Mouse (Mus musculus) activated CD4-positive, CD25-positive, alpha-beta regulatory T cell, adult 4 months (primary cell): ENCODE data around the gene Fancd2. TPM values are rescaled to one million over a fixed set of nuclear protein-coding genes. Genes with fewer than 3 reads are reported as not detected.

Experiments
- ATAC-seq: one replicate; pipeline ENCODE4 v1.8.0; 2017
- polyA plus RNA-seq, 2 experiments: library from polyadenylated mRNA; unstranded; fragments of 100-300 nt; shearing (Covaris generic); gene quantifications; one replicate each; pipeline ENCODE4 v1.2.1; 2017

The Fancd2 gene
- polyA plus RNA-seq: 1 to 10 TPM; 4.4 to 7.2 TPM

DNA sequence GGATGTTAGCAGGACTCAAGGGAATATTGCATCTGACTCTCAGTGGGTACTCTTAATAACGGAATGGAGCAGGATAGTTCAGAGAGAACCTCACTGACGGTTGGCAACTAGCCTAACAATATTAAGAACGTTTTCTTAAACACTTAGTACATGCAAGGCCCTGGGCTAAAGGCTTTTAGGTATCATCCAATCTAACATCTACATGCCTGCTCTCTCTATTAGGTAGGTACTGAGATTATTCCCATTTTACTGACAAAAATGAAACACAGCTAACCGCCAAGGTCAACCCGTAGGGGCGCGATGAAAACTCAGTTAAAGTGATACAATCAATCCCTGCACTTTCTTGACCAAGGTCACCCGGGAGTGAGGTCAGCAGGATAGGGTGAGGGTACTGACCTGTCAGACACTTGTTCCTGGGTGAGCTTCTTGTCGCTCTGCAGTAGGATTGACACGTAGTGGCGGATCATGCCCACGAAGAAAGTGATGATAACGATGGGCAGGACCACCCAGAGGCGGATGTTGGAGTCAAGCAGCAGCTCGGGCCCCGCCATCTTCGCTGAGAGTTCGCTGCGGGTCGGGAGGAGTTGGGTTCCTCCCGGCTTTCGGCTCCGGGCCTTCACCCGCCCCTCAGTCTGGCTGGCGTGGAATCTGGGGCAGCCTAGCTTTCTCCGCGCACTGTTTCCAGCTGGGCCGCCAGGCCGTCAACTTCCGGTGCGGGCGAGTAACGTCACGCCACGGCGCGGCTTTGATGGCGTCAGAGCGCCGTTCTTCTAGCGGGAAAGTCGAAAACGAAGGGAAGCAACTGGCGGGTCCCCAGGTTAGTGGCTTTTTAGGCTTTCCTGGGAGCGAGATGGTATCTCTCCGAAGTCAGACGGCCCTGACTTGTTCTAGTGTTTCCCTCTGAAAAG, at the start of gene Fancd2, which contains the start of gene Emc3:
TSS of gene Fancd2 (plus strand) at position 751 of the 908 bp plus-strand sequence.
TSS of gene Emc3 (minus strand) at position 721 of the 908 bp plus-strand sequence.
- ATAC-seq: peak; percentile 87

DNA sequence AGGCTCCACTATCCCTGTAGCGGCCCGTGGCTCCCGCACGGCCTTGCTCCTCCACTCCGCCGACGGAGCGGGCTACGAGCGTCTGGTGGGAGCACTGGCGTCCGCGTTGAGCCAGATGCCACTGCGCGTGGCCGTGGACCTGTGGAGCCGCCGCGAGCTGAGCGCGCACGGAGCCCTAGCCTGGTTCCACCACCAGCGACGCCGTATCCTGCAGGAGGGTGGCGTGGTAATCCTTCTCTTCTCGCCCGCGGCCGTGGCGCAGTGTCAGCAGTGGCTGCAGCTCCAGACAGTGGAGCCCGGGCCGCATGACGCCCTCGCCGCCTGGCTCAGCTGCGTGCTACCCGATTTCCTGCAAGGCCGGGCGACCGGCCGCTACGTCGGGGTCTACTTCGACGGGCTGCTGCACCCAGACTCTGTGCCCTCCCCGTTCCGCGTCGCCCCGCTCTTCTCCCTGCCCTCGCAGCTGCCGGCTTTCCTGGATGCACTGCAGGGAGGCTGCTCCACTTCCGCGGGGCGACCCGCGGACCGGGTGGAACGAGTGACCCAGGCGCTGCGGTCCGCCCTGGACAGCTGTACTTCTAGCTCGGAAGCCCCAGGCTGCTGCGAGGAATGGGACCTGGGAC, 48.9 kb upstream of the Fancd2 start:
- peak; percentile 42 for ATAC-seq

DNA sequence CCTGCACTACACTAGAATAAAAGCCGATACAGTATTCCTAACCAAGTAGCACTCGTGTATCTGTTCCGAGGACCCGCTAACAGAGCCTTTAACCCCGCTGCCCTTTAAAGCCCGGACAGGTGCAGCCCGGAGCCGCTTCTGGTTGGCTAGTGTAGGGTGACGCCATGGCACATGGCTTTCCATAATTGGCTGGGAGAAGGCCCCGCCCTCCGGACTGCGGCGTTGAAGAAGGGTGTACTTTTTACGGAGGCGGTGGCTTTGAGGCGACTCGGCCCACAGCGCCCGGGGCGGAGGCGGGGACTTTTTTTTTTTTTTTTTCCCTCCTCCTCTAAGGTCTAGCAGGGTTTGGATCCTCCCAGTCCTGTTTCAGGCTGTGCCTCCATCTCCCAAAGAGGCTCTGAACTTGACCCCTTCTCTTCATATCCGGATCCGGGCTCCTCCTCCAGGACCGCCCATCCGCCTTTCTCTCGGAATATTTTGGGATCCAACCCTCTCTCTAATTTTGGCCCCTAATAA, 48.3 kb upstream of the Fancd2 start, which contains the start of gene Creld1:
TSS of gene Creld1 (plus strand) at position 198 of the 516 bp plus-strand sequence.
- peak; percentile 97 for ATAC-seq

GRCm38 (mm10) chr6:113483729-113484128, 47.8 kb upstream of the Fancd2 start:
- no peak for ATAC-seq

DNA sequence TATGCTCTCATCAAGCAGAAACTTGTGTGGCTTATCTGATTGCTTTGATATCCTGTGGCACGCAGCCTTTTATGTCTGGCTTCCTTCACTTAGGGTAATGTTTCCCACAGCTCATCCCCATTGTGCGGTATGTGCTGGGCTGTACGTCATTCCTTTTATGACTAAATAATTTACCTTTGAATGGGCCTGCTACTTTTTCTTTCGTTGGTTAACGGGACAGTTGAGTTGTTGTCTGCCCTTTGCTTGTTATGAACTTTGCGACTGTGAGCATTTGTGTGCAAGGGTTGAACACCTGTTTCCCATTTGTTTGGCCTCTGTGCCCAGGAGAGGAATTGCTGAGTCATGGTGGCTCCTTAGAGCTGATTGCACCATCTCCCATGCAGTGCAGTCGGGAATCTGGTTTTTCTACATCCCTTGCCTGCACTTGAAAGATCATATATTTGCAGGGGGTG, 44.3 kb upstream of the Fancd2 start:
- no peak for ATAC-seq

GRCm38 (mm10) chr6:113489410-113489809, 42.1 kb upstream of the Fancd2 start:
- ATAC-seq: no peak

DNA sequence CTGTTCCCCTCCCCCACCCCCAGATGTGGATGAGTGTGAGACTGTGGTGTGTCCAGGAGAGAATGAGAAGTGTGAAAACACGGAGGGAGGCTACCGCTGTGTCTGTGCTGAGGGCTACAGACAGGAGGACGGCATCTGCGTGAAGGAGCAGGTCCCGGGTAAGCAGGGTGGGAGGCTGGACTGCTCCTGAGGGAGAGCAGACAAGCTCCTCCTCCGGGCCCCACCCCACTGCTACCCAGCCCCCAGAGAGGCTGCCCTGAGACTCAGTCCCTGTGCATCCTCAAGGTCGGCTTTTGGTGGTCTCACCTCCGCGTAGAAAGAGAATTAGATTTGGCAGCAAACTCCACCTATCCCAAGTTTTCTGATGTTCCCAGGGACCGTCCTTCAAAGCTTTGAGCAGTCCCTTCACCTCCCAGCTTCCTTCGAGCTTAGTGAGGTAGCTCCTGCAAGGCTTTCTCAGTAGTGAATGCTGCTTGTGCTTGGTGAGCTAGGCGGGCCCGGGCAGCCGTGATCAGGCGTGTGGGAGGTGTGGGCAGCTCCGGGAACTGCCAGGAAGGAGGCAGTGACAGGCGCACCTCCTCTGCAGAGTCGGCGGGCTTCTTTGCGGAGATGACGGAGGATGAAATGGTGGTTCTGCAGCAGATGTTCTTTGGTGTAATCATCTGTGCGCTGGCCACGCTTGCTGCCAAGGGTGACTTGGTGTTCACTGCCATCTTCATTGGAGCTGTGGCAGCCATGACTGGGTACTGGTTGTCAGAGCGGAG, 39.2 kb upstream of the Fancd2 start:
- no peak for ATAC-seq

DNA sequence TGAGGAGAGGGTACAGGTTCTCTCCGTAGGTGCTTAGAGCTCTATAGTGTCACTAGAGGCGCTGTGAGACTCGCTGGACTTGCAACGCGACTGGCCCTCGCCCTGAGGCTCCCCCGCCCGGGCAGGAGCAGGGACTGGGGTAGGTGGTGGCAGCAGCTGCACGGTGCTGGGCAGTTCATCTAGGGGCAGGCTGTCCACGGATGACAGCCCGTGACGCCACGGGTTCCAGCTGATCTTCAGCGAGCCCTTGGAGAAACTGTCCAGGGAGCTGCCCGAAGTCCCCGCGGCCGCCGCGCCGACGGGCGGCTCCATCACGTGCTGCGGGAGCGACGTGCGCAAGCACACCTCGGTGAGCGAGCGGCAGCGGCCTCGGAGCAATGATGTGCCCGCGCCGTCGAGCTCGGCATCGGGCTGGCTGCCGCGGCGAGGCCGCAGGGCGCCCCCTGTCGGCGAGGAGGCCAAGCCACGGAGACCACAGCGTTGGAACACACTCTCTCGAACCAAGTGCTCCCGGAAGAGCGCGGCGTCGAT, 37.2 kb upstream of the Fancd2 start:
- peak; percentile 86 for ATAC-seq

DNA sequence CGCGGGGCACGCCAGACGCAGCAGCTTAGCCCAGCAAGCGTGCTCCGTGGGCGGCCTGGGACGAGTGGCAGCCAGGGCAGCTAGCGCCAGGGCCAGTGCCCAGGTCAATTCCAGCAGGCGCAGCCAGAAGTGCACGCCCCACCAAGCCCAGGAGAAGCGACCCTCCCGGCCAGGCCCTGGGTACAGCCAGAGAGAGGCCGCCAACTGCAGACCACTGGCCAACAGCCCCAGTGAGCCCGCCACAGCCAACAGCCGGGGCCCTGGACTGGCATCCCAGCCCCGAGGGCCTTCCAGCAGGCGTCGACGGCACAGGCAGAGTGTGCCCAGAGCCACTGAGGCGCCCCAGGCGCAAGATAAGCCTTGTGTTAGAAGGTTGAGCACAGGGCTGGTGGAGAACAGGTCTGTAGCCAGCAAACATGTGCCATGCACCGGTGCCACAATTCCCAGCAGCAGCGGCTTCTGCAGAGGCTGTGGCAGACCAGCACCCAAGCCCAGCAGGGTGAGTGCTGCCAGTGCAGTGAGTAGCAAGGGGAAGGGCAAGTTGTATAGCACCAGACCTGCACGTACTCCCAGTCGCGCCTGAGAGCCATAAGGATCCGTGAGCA, 36.3 kb upstream of the Fancd2 start:
- no peak for ATAC-seq

DNA sequence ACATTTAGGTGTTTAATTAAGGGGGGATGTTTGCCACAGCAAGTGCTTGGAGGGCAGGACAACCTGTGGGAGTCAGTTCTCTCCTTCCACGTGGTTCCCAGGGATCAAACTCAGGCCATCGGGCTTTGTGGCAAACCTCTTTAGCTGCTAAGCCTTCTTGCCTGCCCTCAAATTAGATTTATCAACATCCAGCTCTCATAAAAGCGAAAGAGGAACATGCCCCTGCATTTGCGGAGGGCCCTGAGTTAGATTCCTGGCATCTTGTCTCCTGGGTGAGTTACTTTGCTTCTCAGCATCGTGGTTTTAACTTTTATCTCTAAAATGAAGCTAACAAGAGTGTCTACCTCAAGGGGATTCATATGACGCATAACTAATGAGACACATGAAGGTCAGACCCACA, 32.1 kb upstream of the Fancd2 start:
- ATAC-seq: no peak

DNA sequence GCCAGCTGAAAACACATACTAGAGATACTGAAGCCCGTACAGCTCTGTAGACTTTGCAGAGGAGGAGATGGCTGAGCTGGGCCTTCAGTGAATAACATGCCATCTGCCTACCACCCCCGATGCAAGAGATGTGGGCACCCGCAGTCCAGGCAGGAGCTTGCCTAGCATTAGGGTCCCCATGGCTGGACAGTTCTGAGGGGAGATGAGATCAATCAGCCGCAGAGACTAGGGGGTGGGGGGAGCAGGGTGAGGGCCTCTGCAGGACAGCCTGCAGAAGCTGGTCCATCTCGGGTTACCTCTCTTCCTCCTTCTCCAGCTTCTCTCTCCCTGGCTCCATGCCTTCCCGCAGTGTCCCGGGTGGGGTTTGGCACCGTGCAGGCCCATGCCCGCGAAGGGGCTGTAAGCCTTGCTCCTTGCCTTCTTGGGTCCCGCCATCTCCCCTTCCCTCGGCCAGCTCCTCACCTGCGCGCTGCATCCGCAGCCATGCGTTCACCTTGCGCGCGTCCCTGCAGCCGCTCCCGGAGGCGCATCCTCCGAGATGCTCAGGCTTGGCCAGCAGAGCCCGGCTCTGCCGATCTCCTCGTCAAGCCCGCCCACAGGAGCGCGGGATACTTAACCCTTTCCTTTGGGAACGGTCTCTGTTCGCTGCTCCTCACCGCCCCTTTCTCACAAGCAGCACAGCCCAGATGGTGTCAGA, 29.9 kb upstream of the Fancd2 start, which contains the start of gene Prrt3:
TSS of gene Prrt3 (minus strand) at position 544 of the 697 bp plus-strand sequence.
- ATAC-seq: no peak

- no peak for ATAC-seq
Measured at GRCm38 (mm10) chr6:113502801-113503200, 28.7 kb upstream of the Fancd2 start.

GRCm38 (mm10) chr6:113505689-113506088, 25.8 kb upstream of the Fancd2 start:
- no peak for ATAC-seq

- ATAC-seq: no peak
Measured at GRCm38 (mm10) chr6:113507130-113507529, 24.4 kb upstream of the Fancd2 start.

DNA sequence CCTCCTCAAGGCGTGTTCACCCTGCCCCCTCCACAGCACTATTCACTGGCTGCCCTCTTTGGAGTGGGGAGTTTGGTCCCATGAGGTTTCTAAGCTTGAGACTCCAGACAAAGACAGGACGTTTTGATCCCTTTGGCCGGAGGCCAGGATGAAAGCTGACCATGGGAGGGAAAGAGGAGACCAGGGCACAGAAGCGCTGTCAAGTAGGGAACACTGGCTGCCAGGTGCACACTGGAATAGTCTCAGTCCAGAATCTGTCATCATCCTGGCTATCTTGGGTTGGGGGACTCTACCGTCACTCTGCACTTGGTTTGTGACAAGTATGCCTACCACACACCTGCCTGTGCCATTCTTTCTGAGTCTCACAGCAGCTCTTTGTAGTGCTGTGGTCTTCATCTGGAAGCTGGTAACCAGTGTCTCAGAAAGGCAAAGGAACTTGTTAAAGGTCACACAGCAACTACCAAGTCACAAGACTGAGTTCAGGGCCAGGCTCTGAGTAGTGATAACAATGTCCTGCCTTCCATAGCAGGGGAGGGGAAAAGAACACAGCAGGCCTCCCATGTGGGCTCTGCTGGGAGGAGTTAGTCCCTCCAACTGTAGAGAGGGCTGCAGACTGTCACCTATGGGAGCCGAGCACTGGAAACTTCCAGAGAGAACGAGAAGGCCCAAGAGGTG, 23.1 kb upstream of the Fancd2 start:
- no peak for ATAC-seq

DNA sequence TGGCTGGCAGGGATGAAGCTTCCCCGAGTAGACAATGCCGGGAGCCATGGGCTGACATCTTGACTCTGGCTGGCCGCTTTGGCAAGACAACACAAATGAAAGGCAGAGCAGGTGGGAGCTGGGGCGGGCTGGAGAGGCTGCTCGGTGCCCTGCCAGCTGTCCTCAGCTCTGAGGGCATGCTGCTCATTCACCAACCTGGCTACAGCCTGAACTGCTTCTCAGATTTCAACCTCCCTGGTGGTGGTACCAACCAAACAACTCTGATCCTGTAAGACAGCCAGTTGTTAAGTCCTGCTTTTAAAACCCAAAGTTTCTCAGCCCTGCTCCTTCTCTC, 22.6 kb upstream of the Fancd2 start:
- no peak for ATAC-seq

DNA sequence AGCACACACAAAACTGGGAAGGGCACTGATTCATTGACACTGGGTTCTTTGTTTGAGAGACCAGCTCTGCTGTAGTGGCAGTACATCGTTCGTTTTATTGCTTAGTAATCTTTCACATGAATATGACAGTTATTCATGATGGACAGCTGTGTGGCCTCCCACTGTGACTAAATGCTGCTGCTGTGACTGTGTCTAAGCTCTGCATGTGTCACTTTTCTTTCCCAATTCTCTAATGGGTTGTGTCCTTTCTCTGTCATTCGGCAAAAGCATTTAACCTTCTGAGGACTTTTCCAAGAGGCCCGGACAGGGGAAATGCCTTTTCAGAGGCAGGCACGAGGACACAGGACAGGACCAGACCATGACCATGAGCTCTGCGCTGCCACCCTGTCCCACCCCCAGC, 17.5 kb upstream of the Fancd2 start:
- ATAC-seq: no peak

DNA sequence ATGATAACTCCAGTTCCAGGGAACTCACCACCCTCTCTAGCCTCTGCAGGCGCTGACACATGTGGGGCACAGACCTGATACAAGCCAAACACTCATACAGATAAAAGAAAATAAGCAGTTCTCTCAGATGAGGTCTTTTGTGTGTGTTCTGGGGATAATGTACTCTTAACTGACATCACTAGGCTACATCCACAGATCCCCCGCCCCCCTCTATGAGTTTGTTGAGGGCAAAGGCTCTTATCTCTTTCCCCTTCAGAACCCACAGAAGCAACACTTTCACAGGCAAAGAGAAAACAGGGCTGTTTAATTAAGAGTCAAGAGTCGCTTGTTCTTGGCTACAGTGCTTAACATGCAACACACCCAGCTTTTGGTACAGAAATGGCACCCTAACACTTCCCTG, 16.9 kb upstream of the Fancd2 start:
- no peak for ATAC-seq

GRCm38 (mm10) chr6:113517434-113518080, 13.9 kb upstream of the Fancd2 start:
- no peak for ATAC-seq

GRCm38 (mm10) chr6:113522310-113522709, 9.2 kb upstream of the Fancd2 start:
- no peak for ATAC-seq
